In the genomic region with DNA sequence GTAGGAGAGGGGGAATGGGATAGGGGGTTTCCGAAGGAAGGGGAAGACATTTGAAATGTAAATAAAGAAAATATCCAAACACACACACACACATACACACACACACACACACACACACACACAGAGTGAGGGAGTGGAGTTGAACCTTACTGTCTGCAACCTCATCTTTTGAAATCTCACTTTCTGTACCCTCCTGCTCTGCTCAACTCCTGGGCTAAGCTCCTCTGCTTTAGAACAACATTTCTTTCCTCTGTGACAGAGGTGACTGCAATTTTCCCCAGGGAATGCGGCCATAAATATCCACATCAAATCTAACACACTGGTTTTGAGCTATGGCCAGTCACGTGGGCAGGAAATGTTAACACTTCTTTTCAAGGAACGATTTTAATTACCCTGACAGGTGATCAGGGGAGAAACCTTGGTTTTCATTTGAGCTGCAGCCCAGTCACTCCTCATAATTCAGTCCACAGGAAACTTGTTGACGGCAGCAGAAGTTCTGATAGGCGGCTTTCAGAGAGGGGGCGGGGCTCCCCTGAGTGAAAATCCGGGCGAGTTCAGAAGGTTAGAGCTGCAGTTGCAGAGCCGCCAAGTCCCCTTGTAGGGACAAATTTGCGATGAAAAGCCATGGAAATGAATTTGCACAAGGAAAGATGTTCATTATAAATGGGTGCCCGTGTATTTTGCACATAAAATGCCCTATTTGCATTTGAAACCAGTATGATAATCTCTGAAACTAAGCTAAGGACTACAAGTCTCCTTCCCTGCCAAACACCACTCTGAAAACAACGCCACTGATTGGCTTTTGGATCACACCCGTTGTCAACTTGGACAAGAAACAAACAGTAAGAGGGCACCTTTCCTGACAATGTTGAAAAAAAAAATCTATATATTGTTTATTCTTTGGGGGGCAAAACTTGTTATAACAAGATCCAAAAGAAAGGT, we compare ENCODE assay signal across 8 mouse cellular contexts.
DNase-seq lines count a peak whose midpoint lies in the region; ATAC-seq lines count a peak whose summit lies in the region.

No protein-coding gene starts in this region.

- H3K36me3 ChIP-seq in forebrain, embryonic 13.5 days (ENCODE audit: poor library complexity, severe bottlenecking) = no peaks in the 10 kb centered on the region

- no peak overlapping the region for H3K9ac ChIP-seq in forebrain, embryonic 13.5 days

- H3K27ac ChIP-seq in forebrain, embryonic 13.5 days = no peak overlapping the region

- H3K9me3 ChIP-seq in forebrain, embryonic 13.5 days (replicated peaks) = no peaks in the 10 kb centered on the region

- peak; percentile 10 for DNase-seq in urinary bladder, postnatal 14 days (ENCODE audit: low spot score)
- DNase-seq in urinary bladder, adult 2 months (ENCODE audit: low spot score) = no peak
- peak; percentile 10 to 18 for DNase-seq in heart, postnatal 36 days
- DNase-seq in kidney, postnatal 25 days = peak; percentile 74 to 83
- DNase-seq in lung, postnatal 4 days = peak; percentile 43 to 55
- DNase-seq in T-cell, adult 2 months (ENCODE audit: low spot score) = no peak
- no peak for DNase-seq in cerebellum, adult 8-10 months

- 21% methylated on average over 14 of the region's 14 CpGs for WGBS in forebrain, embryonic 13.5 days

- no peaks in the 10 kb centered on the region for H3K27me3 ChIP-seq in forebrain, embryonic 13.5 days

- peak overlapping the region; percentile 42 for H3K4me2 ChIP-seq in forebrain, embryonic 13.5 days

- no peak overlapping the region for H3K4me3 ChIP-seq in forebrain, embryonic 13.5 days

- intact Hi-C loops in heart, postnatal 36 days (cut with DNase I) = no loop called here

- ATAC-seq in forebrain, embryonic 13.5 days = peak; percentile 81

- H3K4me1 ChIP-seq in forebrain, embryonic 13.5 days = peaks cover 14% of the 10 kb centered on the region

Comparison
In these comparisons a context has a peak if more than half of its experiments do, and no peak if none do; other contexts are left out.
1. DNase-seq: peak in urinary bladder, postnatal 14 days (single experiment), heart, postnatal 36 days (2 of 2), kidney, postnatal 25 days (2 of 2) and lung, postnatal 4 days (2 of 2); none in urinary bladder, adult 2 months (single experiment), T-cell, adult 2 months (single experiment) and cerebellum, adult 8-10 months (single experiment).